Mouse (Mus musculus) liver, embryonic 14.5 days (tissue): ENCODE measurements around the gene Gm11034.

ENCODE experiments used
- CTCF ChIP-seq: IDR thresholded peaks from 2 replicates; pipeline ENCODE4 v1.5.1; 2016; ENCODE audit warnings: antibody characterized with exemption, low read depth, control low read depth
- EP300 ChIP-seq: IDR thresholded peaks from 2 replicates; pipeline ENCODE4 v1.6.1; 2016; ENCODE audit warnings: antibody characterized with exemption, low read depth

GRCm38 (mm10) chr8:72222656-72223055 is 9.2 kb upstream of the Gm11034 start:
- TF ChIP-seq CTCF (no peak), EP300 (no peak)
